Mouse (Mus musculus) MN1 (cell line): ENCODE data around the gene Banf2.
A peak's percentile ranks its signal among the peaks of the same experiment; 100 is the strongest.

Experiments used
- DNase-seq: peaks from one replicate; pipeline ENCODE4 v3.0.0-alpha.2; 2016; ENCODE audit warnings: low spot score

The Banf2 gene

GRCm38 (mm10) chr2:144032664-144033063 is at the start of gene Banf2:
Gene Banf2, plus strand, starts transcription at chr2:144033059.
- DNase-seq: no peak

- DNase-seq: no peak
Observed at GRCm38 (mm10) chr2:143983482-143983881, 49.4 kb upstream of the Banf2 start.

- DNase-seq: no peak
Observed at GRCm38 (mm10) chr2:143987485-143987884, 45.4 kb upstream of the Banf2 start.

- DNase-seq: no peak
Observed at GRCm38 (mm10) chr2:143988016-143988415, 44.8 kb upstream of the Banf2 start.

DNA sequence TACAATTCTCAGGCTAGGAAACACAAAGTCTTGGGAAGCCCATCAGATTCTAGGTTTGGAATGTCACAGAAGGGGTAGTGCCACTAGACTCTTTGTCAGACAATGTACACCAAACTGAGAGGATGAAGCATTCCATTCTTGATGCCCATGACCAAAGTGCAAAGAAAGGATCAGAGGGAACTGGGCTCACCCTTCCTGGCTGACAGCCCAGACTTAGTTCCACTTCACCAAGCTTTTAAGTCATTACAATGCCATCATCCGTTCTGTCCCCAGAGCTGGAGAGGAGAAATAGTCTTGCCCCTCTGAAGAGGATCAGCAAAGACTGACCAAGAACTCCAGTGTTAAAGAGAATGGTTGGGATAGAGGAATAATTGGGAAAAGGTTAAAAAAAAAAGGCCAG is 41.9 kb upstream of the Banf2 start:
- DNase-seq: peak; percentile 24

- no peak for DNase-seq
Observed at GRCm38 (mm10) chr2:143991964-143992672, 40.7 kb upstream of the Banf2 start.

- no peak for DNase-seq
Observed at GRCm38 (mm10) chr2:143992977-143993376, 39.9 kb upstream of the Banf2 start.

DNA sequence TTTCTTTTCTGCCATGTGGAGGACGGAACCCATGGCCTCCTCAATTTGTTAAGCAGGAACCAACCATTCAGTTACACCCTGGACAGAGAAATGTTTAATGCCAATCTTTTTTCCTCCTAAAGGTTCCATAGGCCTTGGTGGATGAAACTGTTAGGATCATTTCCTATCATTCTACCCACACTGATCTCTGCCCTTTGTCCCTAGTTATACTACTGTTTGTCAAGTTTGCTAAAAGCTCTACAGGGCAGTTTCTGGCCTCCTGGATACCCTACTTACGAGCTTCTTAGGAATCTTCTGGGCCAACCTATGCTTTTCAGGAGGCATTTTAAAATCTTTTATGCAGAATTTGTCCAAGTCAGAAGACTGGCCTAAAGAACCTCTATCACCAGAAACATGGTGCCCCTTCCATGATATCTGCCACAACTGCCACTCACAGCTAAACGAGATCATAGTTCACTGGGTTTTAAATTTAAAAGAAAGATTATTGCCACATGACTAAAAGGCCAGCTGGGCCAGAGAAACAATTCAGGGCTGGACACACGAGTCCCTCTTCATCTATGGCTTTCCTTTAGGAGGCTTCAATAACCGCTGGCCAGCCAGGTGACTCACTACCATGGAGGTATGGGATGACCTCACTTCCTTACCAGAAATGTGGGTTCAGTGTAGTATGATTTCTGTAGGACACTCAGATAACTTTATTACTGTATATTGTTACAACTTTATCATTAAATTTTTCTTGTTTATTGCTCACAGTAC is 30.5 kb upstream of the Banf2 start:
- no peak for DNase-seq

DNA sequence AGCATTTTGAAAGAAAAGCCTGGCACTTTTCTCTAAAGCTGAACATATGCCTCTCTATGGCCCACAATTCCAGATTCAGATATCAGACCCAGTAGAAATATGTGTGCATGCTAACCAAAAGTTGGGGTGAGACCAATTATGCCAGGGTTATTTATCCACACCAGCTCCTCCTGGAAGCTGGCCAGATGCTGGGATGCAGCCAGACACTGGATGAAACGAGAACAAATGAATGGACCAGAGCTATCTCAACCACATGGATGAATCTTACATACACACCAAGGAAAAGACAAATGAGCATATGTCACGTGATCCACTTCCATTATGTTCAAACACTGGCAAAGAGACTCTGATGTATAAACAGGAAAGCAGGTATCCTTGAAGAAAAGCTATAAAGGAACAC is 29.3 kb upstream of the Banf2 start:
- peak; percentile 57 for DNase-seq

GRCm38 (mm10) chr2:144005166-144005955 is 27.5 kb upstream of the Banf2 start:
- no peak for DNase-seq

GRCm38 (mm10) chr2:144006686-144007085 is 26.2 kb upstream of the Banf2 start:
- DNase-seq: no peak

- no peak for DNase-seq
Observed at GRCm38 (mm10) chr2:144007211-144007610, 25.6 kb upstream of the Banf2 start.

- no peak for DNase-seq
Observed at GRCm38 (mm10) chr2:144009081-144009480, 23.8 kb upstream of the Banf2 start.

DNA sequence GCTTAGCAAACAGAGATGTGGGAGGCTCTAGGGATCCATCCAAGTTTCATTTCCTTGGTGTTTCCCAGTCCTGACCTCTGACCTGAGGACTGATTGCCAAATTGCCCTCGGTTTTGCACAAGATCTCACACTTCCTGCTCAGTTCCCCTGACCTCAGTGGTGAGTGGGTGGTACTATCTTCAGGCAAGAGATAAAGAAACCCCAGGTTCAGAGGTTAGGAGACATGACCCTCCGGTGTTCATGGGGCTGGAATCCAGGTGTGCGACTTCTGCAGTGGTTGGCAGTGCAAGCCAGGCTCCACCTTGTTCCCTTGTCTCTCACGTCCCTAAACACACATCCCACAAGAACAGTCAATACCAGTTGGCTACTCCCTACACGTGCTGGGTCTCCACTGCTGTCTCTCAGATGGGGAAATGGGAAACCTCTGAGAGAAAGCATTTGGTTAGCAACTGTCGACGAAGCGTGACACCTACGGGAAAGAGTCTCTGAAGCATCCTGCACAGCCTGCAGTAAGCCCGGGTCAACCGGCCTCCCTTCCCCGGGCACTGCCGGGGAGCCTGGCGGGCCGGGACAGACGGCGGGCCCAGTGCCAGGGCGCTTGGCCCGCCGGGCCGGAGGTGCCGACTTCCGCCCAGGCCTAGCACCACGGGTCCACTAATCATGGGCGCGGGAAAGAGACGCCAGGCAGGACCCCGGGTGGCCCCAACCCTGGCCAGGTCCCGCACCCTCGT is 23.1 kb upstream of the Banf2 start:
- peak; percentile 17 for DNase-seq

- DNase-seq: peak; percentile 84
Observed at GRCm38 (mm10) chr2:144010282-144011044, 22.4 kb upstream of the Banf2 start.

- DNase-seq: peak; percentile 98
Observed at GRCm38 (mm10) chr2:144011080-144011551, 21.7 kb upstream of the Banf2 start, which contains the start of gene Rrbp1. Gene Rrbp1, minus strand, starts transcription at chr2:144011263.

DNA sequence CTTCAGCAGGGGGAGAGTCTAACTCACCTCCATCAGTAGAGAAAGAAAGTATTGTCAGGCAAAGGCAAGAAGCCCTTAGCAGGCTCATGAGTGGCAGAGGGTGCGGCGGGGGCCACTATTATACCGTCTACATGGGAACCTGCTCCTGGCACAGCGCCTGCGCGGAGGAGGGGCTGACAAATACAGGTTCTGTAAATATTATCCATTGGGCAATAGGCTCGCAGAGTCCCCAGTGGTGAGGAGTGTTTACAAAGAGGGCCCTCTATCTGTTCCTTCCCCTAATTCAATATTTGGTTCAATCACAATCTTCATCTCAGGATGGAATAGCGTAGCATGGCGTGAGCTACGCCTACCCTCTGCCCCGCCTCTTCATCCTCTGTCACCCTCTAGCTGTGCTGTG is 18.8 kb upstream of the Banf2 start:
- no peak for DNase-seq

DNA sequence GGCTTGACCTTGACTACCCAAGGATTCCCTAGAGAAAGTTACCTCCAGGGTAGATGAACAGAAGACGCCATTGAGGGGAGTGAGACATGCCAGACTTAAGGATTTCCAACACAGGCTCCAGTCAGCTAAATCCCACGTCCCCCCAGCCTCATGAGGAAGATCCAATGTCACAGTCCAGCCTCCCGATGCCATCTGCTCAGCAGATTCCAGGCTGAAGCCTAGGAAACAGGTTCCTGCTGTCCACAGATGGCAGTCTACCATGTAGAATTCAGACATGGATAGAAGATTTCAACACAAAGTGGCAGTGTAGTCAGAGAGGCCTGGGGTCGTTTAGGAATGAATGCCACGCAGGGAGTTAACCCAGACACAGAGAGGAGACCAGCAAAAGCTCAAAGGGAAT is 18.4 kb upstream of the Banf2 start:
- no peak for DNase-seq

- DNase-seq: no peak
Observed at GRCm38 (mm10) chr2:144015861-144016260, 17.0 kb upstream of the Banf2 start.

- DNase-seq: no peak
Observed at GRCm38 (mm10) chr2:144019971-144020370, 12.9 kb upstream of the Banf2 start.

DNA sequence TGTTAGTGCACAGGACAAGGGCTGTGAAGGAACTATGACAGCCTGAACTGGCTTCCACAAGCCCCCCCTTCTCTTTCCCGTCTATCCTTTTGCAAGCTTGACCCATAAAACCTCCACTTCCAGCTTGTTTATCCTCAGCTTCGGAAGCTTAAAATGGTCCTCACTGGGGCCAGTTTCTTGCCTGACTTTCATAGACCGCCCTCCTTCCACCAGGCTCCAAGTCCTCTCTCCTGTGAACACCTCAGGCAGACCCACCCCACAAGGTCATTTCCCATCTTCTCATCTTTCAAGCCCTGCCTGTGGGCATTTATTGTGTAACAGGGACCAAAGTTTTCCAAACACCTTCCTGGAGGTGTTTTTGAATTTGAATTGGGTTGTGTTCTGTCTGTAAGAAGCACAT is 10.4 kb upstream of the Banf2 start:
- DNase-seq: no peak
